9 mouse cellular contexts compared by ENCODE assay signal in the genomic region with DNA sequence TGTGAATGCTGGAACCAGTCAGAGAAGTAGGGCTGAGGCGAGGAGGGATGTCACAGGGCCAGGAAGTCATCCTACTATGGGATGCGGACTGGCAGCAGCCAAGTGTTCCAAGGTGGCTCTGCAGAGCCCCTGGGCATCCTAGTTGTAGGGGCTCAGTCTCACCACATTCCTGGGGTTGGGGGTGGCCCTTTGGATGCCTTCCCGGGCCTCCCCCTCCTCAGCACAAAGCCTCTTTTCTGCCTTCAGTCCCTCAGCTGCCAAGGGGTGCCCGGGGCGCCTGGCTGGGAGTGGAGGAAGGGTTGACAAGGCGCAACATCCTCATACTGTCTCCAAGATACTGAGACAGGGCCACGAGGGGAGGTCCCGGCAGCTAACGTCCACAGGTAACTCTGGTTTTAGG. TPM values are rescaled to one million over a fixed set of nuclear protein-coding genes. Genes with fewer than 3 reads are reported as not detected.
DNase-seq lines count a peak whose midpoint lies in the region; ATAC-seq and TF ChIP-seq lines count a peak whose summit lies in the region.
"Had no signal": no experiment of that assay in that cellular context is flagged by ENCODE, and none has a peak within 500 bp of the region (broad histone marks: within the 10 kb centered on the region; RNA-seq: fewer than 3 reads in every experiment).

No protein-coding gene starts in this region.

- ATAC-seq in kidney, embryonic 15.5 days (replicated peaks; ENCODE audit: low FRiP score) = 0 out of 2 replicates have a peak, but pooled peaks have one; percentile 6
- no peak; the same call in 1 of the 2 replicates for ATAC-seq in intestine, embryonic 15.5 days

- no peaks in the 10 kb centered on the region for H3K27me3 ChIP-seq in kidney, embryonic 15.5 days
- peaks cover 14% of the 10 kb centered on the region for H3K27me3 ChIP-seq in CH12.LX (replicated peaks)
- no peaks in the 10 kb centered on the region for H3K27me3 ChIP-seq in MEL (ENCODE audit: control insufficient read depth in 1 of 2, insufficient read depth in 2 of 2, low read length in 2 of 2)
- H3K27me3 ChIP-seq in intestine, embryonic 15.5 days (replicated peaks) = no peaks in the 10 kb centered on the region

- no peak for TF ChIP-seq CTCF in CH12.LX (conservative IDR thresholded peaks at IDR 0.05 in 1 of 2, IDR thresholded peaks at IDR 0.05 in 1 of 2; ENCODE audit: low read depth in 2 of 2, low read length in 2 of 2)
- TF ChIP-seq CTCF in MEL (IDR thresholded peaks at IDR 0.05 in 2 of 3, conservative IDR thresholded peaks at IDR 0.05 in 1 of 3; ENCODE audit: control insufficient read depth in 1 of 3, insufficient read depth in 1 of 3, low read depth in 2 of 3, low read length in 3 of 3, poor library complexity in 1 of 3, severe bottlenecking in 1 of 3) = no peak

- H3K4me3 ChIP-seq in kidney, embryonic 15.5 days (replicated peaks) = peak overlapping the region; percentile 55; the same call in 1 of the 2 replicates
- H3K4me3 ChIP-seq in CH12.LX (replicated peaks in 1 of 3; ENCODE audit: low read depth in 2 of 3, low read length in 2 of 3, poor library complexity in 1 of 3) (no peak overlapping the region), MEL (ENCODE audit: control insufficient read depth in 1 of 2, insufficient read depth in 1 of 2, low read depth in 2 of 2, low read length in 2 of 2) (no peak overlapping the region)
- no peak overlapping the region for H3K4me3 ChIP-seq in intestine, embryonic 15.5 days (replicated peaks)
- H3K4me3 ChIP-seq: heart, embryonic 10.5 days had no signal

- dilution Hi-C loops in CH12.LX (cut with MboI; ENCODE audit: extremely low pct_ligation_motif_present, extremely low pct_unique_long_range_greater_than_20kb, low sequenced_read_pairs) = no loop called here

- in situ Hi-C loops in CH12.LX (cut with MboI; ENCODE audit: low pct_ligation_motif_present, low pct_unique_long_range_greater_than_20kb, low sequenced_read_pairs) = no loop called here

- H3K4me2 ChIP-seq in kidney, embryonic 15.5 days = peak overlapping the region; percentile 85
- H3K4me2 ChIP-seq in CH12.LX (ENCODE audit: insufficient read depth, low read depth, poor library complexity, severe bottlenecking) = peak overlapping the region; percentile 53; the same call in 1 of the 2 replicates
- H3K4me2 ChIP-seq in intestine, embryonic 15.5 days (replicated peaks) = peak overlapping the region; percentile 93

- TF ChIP-seq RAD21 in CH12.LX (IDR thresholded peaks at IDR 0.05; ENCODE audit: low read depth, low read length) = no peak
- no peak for TF ChIP-seq RAD21 in MEL (IDR thresholded peaks at IDR 0.05; ENCODE audit: low read depth, low read length)

- no peak for DNase-seq in kidney, adult 11 months
- DNase-seq in CH12.LX (ENCODE audit: extremely low read depth) = no peak
- DNase-seq in MEL (ENCODE audit: low read depth, low spot score) = no peak
- DNase-seq in thymus, postnatal 0 days (ENCODE audit: low spot score) = no peak
- no peak for DNase-seq in embryo, embryonic 11 days
- DNase-seq: cerebellum, adult 2 months had no signal

- 65% methylated on average over 9 of the region's 9 CpGs for WGBS in kidney, embryonic 15.5 days
- WGBS in intestine, embryonic 15.5 days = 80% methylated on average over 9 of the region's 9 CpGs

- no peak overlapping the region for H3K9ac ChIP-seq in kidney, embryonic 15.5 days
- H3K9ac ChIP-seq in CH12.LX (ENCODE audit: insufficient read depth, low read depth) (no peak overlapping the region), MEL (ENCODE audit: control insufficient read depth, low read depth, low read length, poor library complexity, severe bottlenecking) (peak overlapping the region; percentile 57; the same call in 1 of the 2 replicates)
- H3K9ac ChIP-seq in intestine, embryonic 15.5 days = no peak overlapping the region

- H3K36me3 ChIP-seq in kidney, embryonic 15.5 days = no peaks in the 10 kb centered on the region
- no peaks in the 10 kb centered on the region for H3K36me3 ChIP-seq in CH12.LX (replicated peaks in 1 of 2; ENCODE audit: control insufficient read depth in 1 of 2, insufficient read depth in 1 of 2, low read length in 1 of 2)
- peaks cover 0 to 11% of the 10 kb centered on the region in 2 experiments; a peak in 2 of 4 replicates for H3K36me3 ChIP-seq in MEL (ENCODE audit: control insufficient read depth in 1 of 2, insufficient read depth in 2 of 2, low read length in 2 of 2)
- no peaks in the 10 kb centered on the region for H3K36me3 ChIP-seq in intestine, embryonic 15.5 days
- H3K36me3 ChIP-seq: heart, embryonic 10.5 days had no signal

- H3K79me2 ChIP-seq in CH12.LX (replicated peaks; ENCODE audit: control insufficient read depth, extremely low read depth, insufficient read depth, poor library complexity, severe bottlenecking) = no peaks in the 10 kb centered on the region
- H3K79me2 ChIP-seq in MEL (ENCODE audit: control insufficient read depth, insufficient read depth, low read length, poor library complexity) = no peaks in the 10 kb centered on the region

- TF ChIP-seq EP300 in CH12.LX (IDR thresholded peaks at IDR 0.05; ENCODE audit: low read length) (no peak), MEL (IDR thresholded peaks at IDR 0.05; ENCODE audit: low read depth in 1 of 2, low read length in 2 of 2) (no peak)

- TF ChIP-seq POLR2A in CH12.LX (IDR thresholded peaks at IDR 0.05; ENCODE audit: low read depth, low read length) = no peak
- no peak for TF ChIP-seq POLR2A in MEL (IDR thresholded peaks at IDR 0.05; ENCODE audit: control insufficient read depth in 1 of 2, insufficient read depth in 1 of 2, low read depth in 1 of 2, low read length in 2 of 2, poor library complexity in 1 of 2)

- no peaks in the 10 kb centered on the region for H3K9me3 ChIP-seq in kidney, embryonic 15.5 days (replicated peaks)
- H3K9me3 ChIP-seq in CH12.LX (replicated peaks; ENCODE audit: low read length) (no peaks in the 10 kb centered on the region), MEL (replicated peaks; ENCODE audit: insufficient read depth, low read length) (no peaks in the 10 kb centered on the region)
- no peaks in the 10 kb centered on the region for H3K9me3 ChIP-seq in intestine, embryonic 15.5 days
- H3K9me3 ChIP-seq: heart, embryonic 10.5 days had no signal

- H3K4me1 ChIP-seq in kidney, embryonic 15.5 days = peaks cover 77% of the 10 kb centered on the region
- H3K4me1 ChIP-seq in CH12.LX (ENCODE audit: control insufficient read depth in 1 of 2, insufficient read depth in 2 of 2) = peaks cover 14 to 43% of the 10 kb centered on the region in 2 experiments
- peaks cover 15 to 24% of the 10 kb centered on the region in 2 experiments; a peak in 3 of 4 replicates for H3K4me1 ChIP-seq in MEL (ENCODE audit: control insufficient read depth in 1 of 2, insufficient read depth in 2 of 2, low read length in 2 of 2)
- peaks cover 36% of the 10 kb centered on the region for H3K4me1 ChIP-seq in intestine, embryonic 15.5 days (replicated peaks)

- H3K27ac ChIP-seq in kidney, embryonic 15.5 days = peak overlapping the region; percentile 93
- H3K27ac ChIP-seq in CH12.LX (ENCODE audit: insufficient read depth, low read depth) (no peak overlapping the region), MEL (ENCODE audit: control insufficient read depth, low read depth, low read length) (no peak overlapping the region)
- peak overlapping the region; percentile 80 for H3K27ac ChIP-seq in intestine, embryonic 15.5 days

TF ChIP-seq in CH12.LX, 34 proteins besides CTCF, POLR2A, EP300 and RAD21 (continues in another document):
- TF ChIP-seq ZNF384 (IDR thresholded peaks at IDR 0.05; ENCODE audit: low read depth, low read length) = no peak
- no peak for TF ChIP-seq TCF12 (IDR thresholded peaks at IDR 0.05; ENCODE audit: low read depth, low read length)
- TF ChIP-seq POLR2AphosphoS2 (IDR thresholded peaks at IDR 0.05; ENCODE audit: low read depth, low read length) = no peak

TF ChIP-seq in MEL, 35 proteins besides CTCF, POLR2A, EP300 and RAD21:
- no peak for TF ChIP-seq KAT2A (conservative IDR thresholded peaks at IDR 0.05; ENCODE audit: low read depth, low read length)
- no peak for TF ChIP-seq POLR2AphosphoS5 (IDR thresholded peaks at IDR 0.05; ENCODE audit: borderline replicate concordance, low read depth, low read length)

RNA-seq across cellular contexts. Expression of a gene that starts 2.1 kb away (rescaled TPM):
- polyA plus RNA-seq in kidney, embryonic 15.5 days (2015; fragmentation: Nextera tagmentation; extraction: Ambion mirVana) = 190 and 191 TPM in 2 replicates
- total RNA-seq in CH12.LX (2012; rRNA removed) (0.13 TPM in 1 of 2 replicates, not detected in the other), CH12.LX (2014; rRNA removed) (not detected in 2 replicates), MEL (2012; rRNA removed) (0.15 TPM in 1 of 2 replicates, not detected in the other)
- polyA plus RNA-seq in CH12.LX (2012; ENCODE audit: insufficient read length, low read depth) (not detected in 2 replicates), MEL (2012; ENCODE audit: insufficient read depth in 1 of 2, insufficient read length in 2 of 2, low read depth in 1 of 2, low replicate concordance in 2 of 2, missing spikeins in 1 of 2) (under 1 TPM in 1 of 2 experiments, not detected in 1; 0.10 TPM)
- 94.4 and 105 TPM in 2 replicates for polyA plus RNA-seq in intestine, embryonic 15.5 days (2015; fragmentation: Nextera tagmentation; extraction: Ambion mirVana)
- 46.1 and 51.0 TPM in 2 replicates for polyA plus RNA-seq in thymus, postnatal 0 days (2015; fragmentation: Nextera tagmentation; extraction: Ambion mirVana)

RNA-seq across cellular contexts. Expression of a gene that starts 50.9 kb away (rescaled TPM):
- 788 and 840 TPM in 2 replicates for polyA plus RNA-seq in kidney, embryonic 15.5 days (2015; fragmentation: Nextera tagmentation; extraction: Ambion mirVana)
- total RNA-seq in CH12.LX (2012; rRNA removed) (399 and 425 TPM in 2 replicates), CH12.LX (2014; rRNA removed) (418 and 428 TPM in 2 replicates), MEL (2012; rRNA removed) (435 and 452 TPM in 2 replicates)
- polyA plus RNA-seq in CH12.LX (2012; ENCODE audit: insufficient read length, low read depth) (1,159 and 1,267 TPM in 2 replicates), MEL (2012; ENCODE audit: insufficient read depth in 1 of 2, insufficient read length in 2 of 2, low read depth in 1 of 2, low replicate concordance in 2 of 2, missing spikeins in 1 of 2) (1,000 to 10,000 TPM in 1 of 2 experiments, 100 to 1,000 TPM in 1; 570 to 1,336 TPM)
- polyA plus RNA-seq in intestine, embryonic 15.5 days (2015; fragmentation: Nextera tagmentation; extraction: Ambion mirVana) = 571 and 594 TPM in 2 replicates
- polyA plus RNA-seq in thymus, postnatal 0 days (2015; fragmentation: Nextera tagmentation; extraction: Ambion mirVana) = 501 and 565 TPM in 2 replicates

RNA-seq across cellular contexts. Expression of a gene that starts 51.2 kb away (rescaled TPM):
- polyA plus RNA-seq in kidney, embryonic 15.5 days (2015; fragmentation: Nextera tagmentation; extraction: Ambion mirVana) = 26.4 and 31.9 TPM in 2 replicates
- 16.8 and 17.0 TPM in 2 replicates for total RNA-seq in CH12.LX (2012; rRNA removed)
- total RNA-seq in CH12.LX (2014; rRNA removed) = 11.6 and 15.0 TPM in 2 replicates
- 16.0 and 20.6 TPM in 2 replicates for polyA plus RNA-seq in CH12.LX (2012; ENCODE audit: insufficient read length, low read depth)
- total RNA-seq in MEL (2012; rRNA removed) = 35.9 TPM in 2 replicates
- polyA plus RNA-seq in MEL (2012; ENCODE audit: insufficient read depth in 1 of 2, insufficient read length in 2 of 2, low read depth in 1 of 2, low replicate concordance in 2 of 2, missing spikeins in 1 of 2) = 10 to 100 TPM in 1 of 2 experiments, not detected in 1; 55.7 TPM
- polyA plus RNA-seq in intestine, embryonic 15.5 days (2015; fragmentation: Nextera tagmentation; extraction: Ambion mirVana) = 27.5 and 30.0 TPM in 2 replicates
- polyA plus RNA-seq in thymus, postnatal 0 days (2015; fragmentation: Nextera tagmentation; extraction: Ambion mirVana) = 17.9 and 19.8 TPM in 2 replicates

Comparison
In these comparisons a context has a peak if more than half of its experiments do, and no peak if none do; other contexts are left out.
1. H3K27ac ChIP-seq: peak in kidney, embryonic 15.5 days (single experiment) and intestine, embryonic 15.5 days (single experiment); none in CH12.LX (single experiment) and MEL (single experiment).
2. RNA of a gene that starts 2.1 kb away (polyA plus RNA-seq): 190 to 191 TPM in kidney, embryonic 15.5 days, 94.4 to 105 TPM in intestine, embryonic 15.5 days and 46.1 to 51.0 TPM in thymus, postnatal 0 days; not detected in CH12.LX and 0.10 TPM in MEL; every median in the first group is over 10 times any median in the second.
3. Peak in every context shown above with its lines, with median percentiles within 50 percentile points of each other: H3K4me2 ChIP-seq.